Mouse (Mus musculus): ENCODE measurements around the gene Olfr781. TPM values are rescaled to one million over a fixed set of nuclear protein-coding genes. Genes with fewer than 3 reads are reported as not detected.
"Not testable (repeated sequence)": the region's sequence is repeated elsewhere in the genome, so short reads cannot be mapped to it uniquely, and the experiment has no call there.

Olfr781 gene
- not detected in 2 replicates for polyA plus RNA-seq (2016; fragmentation: Nextera tagmentation; extraction: Ambion mirVana)

- H3K9me3 ChIP-seq = no peaks in the 10 kb centered on the region; the same call in 1 of the 2 replicates
- H3K27ac ChIP-seq = no peak within 1 kb of the TSS
- H3K4me1 ChIP-seq = no peaks in the 10 kb centered on the region
- no peak within 1 kb of the TSS for H3K4me3 ChIP-seq
- no peaks in the 10 kb centered on the region for H3K36me3 ChIP-seq
- no peaks in the 10 kb centered on the region for H3K27me3 ChIP-seq (ENCODE audit: insufficient read depth, poor library complexity, severe bottlenecking)
- DNase-seq (ENCODE audit: low spot score) = no peak
Observed at GRCm38 (mm10) chr10:129328554-129328953, at the start of gene Olfr781. TSS of gene Olfr781 (plus strand) at chr10:129328854.

GRCm38 (mm10) chr10:129312973-129313372 lies 15.7 kb upstream of the Olfr781 start:
- not testable (repeated sequence) for H3K4me1 ChIP-seq; H3K4me3 ChIP-seq; DNase-seq (ENCODE audit: low spot score); H3K9me3 ChIP-seq; H3K36me3 ChIP-seq; H3K27ac ChIP-seq; H3K27me3 ChIP-seq (ENCODE audit: insufficient read depth, poor library complexity, severe bottlenecking)
- 62% methylated on average over 1 of the region's 1 CpGs for WGBS

GRCm38 (mm10) chr10:129313521-129313920 lies 15.1 kb upstream of the Olfr781 start:
- not testable (repeated sequence) for H3K36me3 ChIP-seq; H3K4me3 ChIP-seq; H3K4me1 ChIP-seq; DNase-seq (ENCODE audit: low spot score); H3K9me3 ChIP-seq; H3K27me3 ChIP-seq (ENCODE audit: insufficient read depth, poor library complexity, severe bottlenecking); H3K27ac ChIP-seq
- WGBS = no CpG with 5 or more reads among the region's 1 CpGs

GRCm38 (mm10) chr10:129317817-129318216 lies 10.8 kb upstream of the Olfr781 start, which contains the start of gene Olfr780:
TSS of gene Olfr780 (plus strand) at chr10:129318117.
- Histone ChIP-seq H3K9me3 (no peaks in the 10 kb centered on the region), H3K4me1 (no peaks in the 10 kb centered on the region), H3K36me3 (no peaks in the 10 kb centered on the region), H3K4me3 (no peak within 1 kb of the TSS), H3K27me3 (ENCODE audit: insufficient read depth, poor library complexity, severe bottlenecking) (no peaks in the 10 kb centered on the region), H3K27ac (no peak within 1 kb of the TSS)
- 86% methylated on average over 3 of the region's 3 CpGs for WGBS
- DNase-seq (ENCODE audit: low spot score) = no peak

- Histone ChIP-seq H3K27ac (no peak within 1 kb of the TSS), H3K4me3 (no peak within 1 kb of the TSS), H3K27me3 (ENCODE audit: insufficient read depth, poor library complexity, severe bottlenecking) (no peaks in the 10 kb centered on the region), H3K9me3 (no peaks in the 10 kb centered on the region), H3K4me1 (no peaks in the 10 kb centered on the region), H3K36me3 (no peaks in the 10 kb centered on the region)
- 84% methylated on average over 3 of the region's 3 CpGs for WGBS
- DNase-seq (ENCODE audit: low spot score) = no peak
Observed at GRCm38 (mm10) chr10:129348550-129348949, 19.9 kb downstream of the Olfr781 start, which contains the start of gene Olfr782. TSS of gene Olfr782 (plus strand) at chr10:129348850.

GRCm38 (mm10) chr10:129352475-129352874 lies 23.8 kb downstream of the Olfr781 start:
- H3K9me3 ChIP-seq; H3K27ac ChIP-seq; H3K36me3 ChIP-seq; H3K4me3 ChIP-seq; DNase-seq (ENCODE audit: low spot score); H3K4me1 ChIP-seq; H3K27me3 ChIP-seq (ENCODE audit: insufficient read depth, poor library complexity, severe bottlenecking): not testable (repeated sequence)
- 70% methylated on average over 2 of the region's 2 CpGs for WGBS

- not testable (repeated sequence) for H3K27me3 ChIP-seq (ENCODE audit: insufficient read depth, poor library complexity, severe bottlenecking); H3K4me1 ChIP-seq; H3K4me3 ChIP-seq; H3K9me3 ChIP-seq; DNase-seq (ENCODE audit: low spot score); H3K36me3 ChIP-seq; H3K27ac ChIP-seq
- 79% methylated on average over 4 of the region's 4 CpGs for WGBS
Observed at GRCm38 (mm10) chr10:129356496-129356895, 27.8 kb downstream of the Olfr781 start.

- H3K4me3 ChIP-seq = no peak overlapping the region
- no peak for DNase-seq (ENCODE audit: low spot score)
- H3K27me3 ChIP-seq (ENCODE audit: insufficient read depth, poor library complexity, severe bottlenecking) = no peaks in the 10 kb centered on the region
- WGBS = 74% methylated on average over 5 of the region's 5 CpGs
- H3K36me3 ChIP-seq = no peaks in the 10 kb centered on the region
- H3K4me1 ChIP-seq = no peaks in the 10 kb centered on the region
- no peaks in the 10 kb centered on the region for H3K9me3 ChIP-seq
- no peak overlapping the region for H3K27ac ChIP-seq
Observed at GRCm38 (mm10) chr10:129357307-129357706, 28.7 kb downstream of the Olfr781 start.

- H3K36me3 ChIP-seq; H3K27me3 ChIP-seq (ENCODE audit: insufficient read depth, poor library complexity, severe bottlenecking); H3K4me1 ChIP-seq; H3K4me3 ChIP-seq; H3K27ac ChIP-seq; DNase-seq (ENCODE audit: low spot score); H3K9me3 ChIP-seq: not testable (repeated sequence)
- 84% methylated on average over 5 of the region's 5 CpGs for WGBS
Observed at GRCm38 (mm10) chr10:129374051-129374450, 45.4 kb downstream of the Olfr781 start.

Other genes with a start within 250 kb of the Olfr781 start
- not detected in 2 replicates for gene Olfr767, start 245.9 kb upstream of the Olfr781 start, polyA plus RNA-seq (2016; fragmentation: Nextera tagmentation; extraction: Ambion mirVana)
- gene Olfr768, start 229.5 kb upstream of the Olfr781 start, polyA plus RNA-seq (2016; fragmentation: Nextera tagmentation; extraction: Ambion mirVana) = not detected in 2 replicates
- not detected in 2 replicates for gene Olfr769, start 211.0 kb upstream of the Olfr781 start, polyA plus RNA-seq (2016; fragmentation: Nextera tagmentation; extraction: Ambion mirVana)
- not detected in 2 replicates for gene Olfr770, start 189.9 kb upstream of the Olfr781 start, polyA plus RNA-seq (2016; fragmentation: Nextera tagmentation; extraction: Ambion mirVana)
- not detected in 2 replicates for gene Olfr771, start 164.1 kb upstream of the Olfr781 start, polyA plus RNA-seq (2016; fragmentation: Nextera tagmentation; extraction: Ambion mirVana)
- gene Olfr772, start 150.9 kb upstream of the Olfr781 start, polyA plus RNA-seq (2016; fragmentation: Nextera tagmentation; extraction: Ambion mirVana) = not detected in 2 replicates
- not detected in 2 replicates for gene Olfr773, start 141.4 kb upstream of the Olfr781 start, polyA plus RNA-seq (2016; fragmentation: Nextera tagmentation; extraction: Ambion mirVana)
- gene Olfr774, start 92.7 kb upstream of the Olfr781 start, polyA plus RNA-seq (2016; fragmentation: Nextera tagmentation; extraction: Ambion mirVana) = not detected in 2 replicates
- gene Olfr775, start 80.4 kb upstream of the Olfr781 start, polyA plus RNA-seq (2016; fragmentation: Nextera tagmentation; extraction: Ambion mirVana) = not detected in 2 replicates
- gene Olfr776, start 69.7 kb upstream of the Olfr781 start, polyA plus RNA-seq (2016; fragmentation: Nextera tagmentation; extraction: Ambion mirVana) = not detected in 2 replicates
- not detected in 2 replicates for gene Olfr777, start 57.4 kb upstream of the Olfr781 start, polyA plus RNA-seq (2016; fragmentation: Nextera tagmentation; extraction: Ambion mirVana)
- not detected in 2 replicates for gene Olfr780, start 10.7 kb upstream of the Olfr781 start, polyA plus RNA-seq (2016; fragmentation: Nextera tagmentation; extraction: Ambion mirVana)
- not detected in 2 replicates for gene Olfr782, start 20.0 kb downstream of the Olfr781 start, polyA plus RNA-seq (2016; fragmentation: Nextera tagmentation; extraction: Ambion mirVana)
- 0.05 TPM in 1 of 2 replicates, not detected in the other for gene Olfr784, start 55.2 kb downstream of the Olfr781 start, polyA plus RNA-seq (2016; fragmentation: Nextera tagmentation; extraction: Ambion mirVana)
- not detected in 2 replicates for gene Olfr785, start 76.6 kb downstream of the Olfr781 start, polyA plus RNA-seq (2016; fragmentation: Nextera tagmentation; extraction: Ambion mirVana)
- not detected in 2 replicates for gene Olfr786, start 98.5 kb downstream of the Olfr781 start, polyA plus RNA-seq (2016; fragmentation: Nextera tagmentation; extraction: Ambion mirVana)
- not detected in 2 replicates for gene Olfr787, start 133.0 kb downstream of the Olfr781 start, polyA plus RNA-seq (2016; fragmentation: Nextera tagmentation; extraction: Ambion mirVana)
- gene Olfr788, start 142.1 kb downstream of the Olfr781 start, polyA plus RNA-seq (2016; fragmentation: Nextera tagmentation; extraction: Ambion mirVana) = not detected in 2 replicates
- gene Olfr789, start 155.9 kb downstream of the Olfr781 start, polyA plus RNA-seq (2016; fragmentation: Nextera tagmentation; extraction: Ambion mirVana) = not detected in 2 replicates
- gene Olfr790, start 169.6 kb downstream of the Olfr781 start, polyA plus RNA-seq (2016; fragmentation: Nextera tagmentation; extraction: Ambion mirVana) = not detected in 2 replicates
- not detected in 2 replicates for gene Olfr791, start 192.9 kb downstream of the Olfr781 start, polyA plus RNA-seq (2016; fragmentation: Nextera tagmentation; extraction: Ambion mirVana)
- not detected in 2 replicates for gene Olfr792, start 210.3 kb downstream of the Olfr781 start, polyA plus RNA-seq (2016; fragmentation: Nextera tagmentation; extraction: Ambion mirVana)
- not detected in 2 replicates for gene Olfr794, start 238.8 kb downstream of the Olfr781 start, polyA plus RNA-seq (2016; fragmentation: Nextera tagmentation; extraction: Ambion mirVana)

Measured in heart, embryonic 10.5 days (tissue).